Mouse (Mus musculus) thymus, adult 2 months (tissue): ENCODE data around the gene Glul.

Source experiments
- CTCF ChIP-seq: fragments of 200-500 bp; IDR thresholded peaks from 2 replicates; pipeline ENCODE4 v1.5.1; 2012; ENCODE audit warnings: mild to moderate bottlenecking, control low read depth, low read length, moderate library complexity, borderline replicate concordance; ENCODE audit not compliant: control insufficient read depth, poor library complexity, insufficient read depth; ENCODE audit errors: extremely low read depth
- POLR2A ChIP-seq: fragments of 200-500 bp; IDR thresholded peaks from 2 replicates; pipeline ENCODE4 v1.6.1; 2012; ENCODE audit warnings: mild to moderate bottlenecking, low read length, control low read depth, moderate library complexity; ENCODE audit not compliant: control insufficient read depth, poor library complexity, insufficient read depth; ENCODE audit errors: extremely low read depth

- TF ChIP-seq CTCF (no peak), POLR2A (no peak)
These were observed 6.0 kb upstream of the Glul start for GRCm38 (mm10) chr1:153893746-153894145.
